Mouse (Mus musculus) liver, adult 2 months (tissue): ENCODE data around the gene Fam129a. TPM values are rescaled to one million over a fixed set of nuclear protein-coding genes. Genes with fewer than 3 reads are reported as not detected.

ENCODE experiments used
- DNase-seq: peaks from one replicate; pipeline ENCODE4 v3.0.0-alpha.2; 2011; ENCODE audit warnings: low read depth, low spot score; ENCODE audit errors: extremely low read depth
- H3K27ac ChIP-seq: fragments of 200-500 bp; replicated peaks from 2 replicates; pipeline ENCODE4 v1.5.1; 2012; ENCODE audit warnings: low read depth, mild to moderate bottlenecking, control low read depth, inconsistent platforms, low read length; ENCODE audit not compliant: insufficient read depth
- H3K27me3 ChIP-seq: fragments of 200-500 bp; 2 replicates; pipeline ENCODE4 v1.6.1; 2012; ENCODE audit warnings: mild to moderate bottlenecking, moderate library complexity, low read length, inconsistent platforms; ENCODE audit not compliant: control insufficient read depth, insufficient read depth
- H3K36me3 ChIP-seq: fragments of 200-500 bp; 2 replicates; pipeline ENCODE4 v1.6.1; 2012; ENCODE audit warnings: low read length, inconsistent platforms; ENCODE audit not compliant: control insufficient read depth, insufficient read depth
- H3K4me1 ChIP-seq: fragments of 200-500 bp; 2 replicates; pipeline ENCODE4 v1.6.1; 2011; ENCODE audit warnings: low read length; ENCODE audit not compliant: control insufficient read depth, insufficient read depth
- H3K4me3 ChIP-seq: fragments of 200-500 bp; 2 replicates; pipeline ENCODE4 v1.5.1; 2011; ENCODE audit warnings: low read depth, mild to moderate bottlenecking, control low read depth, low read length, moderate library complexity; ENCODE audit not compliant: insufficient read depth
- H3K79me2 ChIP-seq: fragments of 200-500 bp; 2 replicates; pipeline ENCODE4 v1.6.1; 2012; ENCODE audit warnings: inconsistent platforms, mild to moderate bottlenecking, low read length, moderate library complexity; ENCODE audit not compliant: control insufficient read depth, insufficient read depth
- H3K9ac ChIP-seq: fragments of 200-500 bp; 2 replicates; pipeline ENCODE4 v1.6.1; 2012; ENCODE audit warnings: low read depth, mild to moderate bottlenecking, control low read depth, inconsistent platforms, low read length
- CTCF ChIP-seq: fragments of 200-500 bp; IDR thresholded peaks from 2 replicates; pipeline ENCODE4 v1.5.1; 2011; ENCODE audit warnings: low read depth, low read length, control low read depth
- POLR2A ChIP-seq: fragments of 200-500 bp; IDR thresholded peaks from 2 replicates; pipeline ENCODE4 v1.6.1; 2011; ENCODE audit warnings: low read length, control low read depth; ENCODE audit not compliant: insufficient read depth; ENCODE audit errors: extremely low read depth
- WGBS: fragments of 180-500 bp; shearing (Covaris S2); methylation state at CpG from one replicate; pipeline ENCODE4 v1.1.7; 2018; 5-methylcytosine and 5-hydroxymethylcytosine counted together
- polyA plus RNA-seq: library from polyadenylated mRNA; depleted of rRNA; stranded (reverse); fragments of >200 nt; gene quantifications from 2 replicates; pipeline ENCODE4 v1.2.3, GENCODE M21; 2012
- total RNA-seq: library from RNA; depleted of rRNA; stranded (reverse); fragments of >200 nt; gene quantifications from 2 replicates; pipeline ENCODE4 v1.2.3, GENCODE M21; 2014

Fam129a gene
- total and polyA plus RNA-seq, 2 experiments, result 0.61 to 3.1 TPM

GRCm38 (mm10) chr1:151548896-151549610 is 21.9 kb upstream of the Fam129a start:
- Histone ChIP-seq H3K27ac (no peak overlapping the region), H3K4me1 (peaks cover 5% of the 10 kb centered on the region), H3K9ac (no peak overlapping the region), H3K27me3 (no peaks in the 10 kb centered on the region), H3K36me3 (no peaks in the 10 kb centered on the region), H3K4me3 (no peak overlapping the region), H3K79me2 (no peaks in the 10 kb centered on the region)
- 87% methylated on average over 8 of the region's 8 CpGs for WGBS
- TF ChIP-seq CTCF (no peak), POLR2A (no peak)
- no peak for DNase-seq

GRCm38 (mm10) chr1:151549794-151550193 is 21.2 kb upstream of the Fam129a start:
- Histone ChIP-seq H3K27me3 (no peaks in the 10 kb centered on the region), H3K4me1 (peaks cover 5% of the 10 kb centered on the region), H3K36me3 (no peaks in the 10 kb centered on the region), H3K79me2 (no peaks in the 10 kb centered on the region), H3K4me3 (no peak overlapping the region), H3K9ac (no peak overlapping the region), H3K27ac (no peak overlapping the region)
- 80% methylated on average over 7 of the region's 7 CpGs for WGBS
- no peak for DNase-seq
- TF ChIP-seq CTCF, result no peak
- no peak for TF ChIP-seq POLR2A

GRCm38 (mm10) chr1:151550587-151551479 is 20.2 kb upstream of the Fam129a start:
- TF ChIP-seq POLR2A, result no peak
- TF ChIP-seq CTCF, result no peak
- no peak overlapping the region for H3K4me3 ChIP-seq
- WGBS, result 56% methylated on average over 19 of the region's 19 CpGs
- no peak overlapping the region for H3K9ac ChIP-seq
- H3K27me3 ChIP-seq, result no peaks in the 10 kb centered on the region
- H3K79me2 ChIP-seq, result no peaks in the 10 kb centered on the region
- H3K27ac ChIP-seq, result no peak overlapping the region
- H3K4me1 ChIP-seq, result peaks cover 5% of the 10 kb centered on the region
- no peaks in the 10 kb centered on the region for H3K36me3 ChIP-seq
- no peak for DNase-seq

GRCm38 (mm10) chr1:151560536-151560935 is 10.4 kb upstream of the Fam129a start:
- Histone ChIP-seq H3K4me3 (no peak overlapping the region), H3K27ac (no peak overlapping the region), H3K27me3 (no peaks in the 10 kb centered on the region), H3K36me3 (no peaks in the 10 kb centered on the region), H3K4me1 (no peaks in the 10 kb centered on the region), H3K79me2 (no peaks in the 10 kb centered on the region), H3K9ac (no peak overlapping the region)
- WGBS, result 71% methylated on average over 11 of the region's 11 CpGs
- DNase-seq, result no peak
- no peak for TF ChIP-seq CTCF
- no peak for TF ChIP-seq POLR2A

- Histone ChIP-seq H3K36me3 (no peaks in the 10 kb centered on the region), H3K27ac (no peak overlapping the region), H3K4me1 (no peaks in the 10 kb centered on the region), H3K4me3 (no peak overlapping the region), H3K79me2 (no peaks in the 10 kb centered on the region), H3K9ac (no peak overlapping the region), H3K27me3 (no peaks in the 10 kb centered on the region)
- WGBS, result 73% methylated on average over 5 of the region's 5 CpGs
- DNase-seq, result no peak
- TF ChIP-seq POLR2A (no peak), CTCF (no peak)
Observed at GRCm38 (mm10) chr1:151563401-151563800, 7.6 kb upstream of the Fam129a start.

GRCm38 (mm10) chr1:151563893-151564292 is 7.1 kb upstream of the Fam129a start:
- no peaks in the 10 kb centered on the region for H3K27me3 ChIP-seq
- no peak overlapping the region for H3K4me3 ChIP-seq
- DNase-seq, result no peak
- TF ChIP-seq POLR2A (no peak), CTCF (no peak)
- H3K4me1 ChIP-seq, result no peaks in the 10 kb centered on the region
- 50% methylated on average over 6 of the region's 6 CpGs for WGBS
- no peak overlapping the region for H3K9ac ChIP-seq
- no peak overlapping the region for H3K27ac ChIP-seq
- H3K36me3 ChIP-seq, result no peaks in the 10 kb centered on the region
- no peaks in the 10 kb centered on the region for H3K79me2 ChIP-seq
